Mouse (Mus musculus): ENCODE measurements around the gene Dbi. TPM values are rescaled to one million over a fixed set of nuclear protein-coding genes. Genes with fewer than 3 reads are reported as not detected.

The Dbi gene
- total RNA-seq, 2 experiments from 2014 or later = 281 to 285 TPM

GRCm38 (mm10) chr1:120064036-120064682 is 56.7 kb downstream of the Dbi start:
- DNase-seq (ENCODE audit: low spot score in 2 of 2) = no peak
- intact Hi-C loops (cut with DNase I) = no loop called here

Other genes with a start within 250 kb of the Dbi start
- gene Tmem177, start 207.9 kb downstream of the Dbi start, total RNA-seq (2021) = 1 to 10 TPM; 6.2 to 7.1 TPM
- gene Cfap221, start 123.8 kb downstream of the Dbi start, total RNA-seq (2021) = under 1 TPM; 0.38 to 0.59 TPM
- gene Sctr, start 114.2 kb downstream of the Dbi start, total RNA-seq (2021) = under 1 TPM; 0.76 to 0.90 TPM
- gene Tmem37, start 47.0 kb downstream of the Dbi start, total RNA-seq (2021) = 1 to 10 TPM; 1.7 to 1.8 TPM
- gene 3110009E18Rik, start 109 bp upstream of the Dbi start, total RNA-seq (2021) = 1 to 10 TPM; 4.8 to 8.8 TPM
- gene Steap3, start 151.6 kb upstream of the Dbi start, total RNA-seq (2021) = 1 to 10 TPM; 7.1 to 7.4 TPM
- 1 to 10 TPM; 1.8 to 6.9 TPM for gene C1ql2, start 219.5 kb upstream of the Dbi start, total RNA-seq (2021)